Mouse (Mus musculus) liver, embryonic 11.5 days (tissue): Measurements from ENCODE around the gene Ptrhd1. TPM values are rescaled to one million over a fixed set of nuclear protein-coding genes. Genes with fewer than 3 reads are reported as not detected.

Experiments used
- ATAC-seq: fragments of 200-750 bp; cut with Nextera tagmentation; replicated peaks from 2 replicates; pipeline ENCODE4 v1.8.0; 2017; ENCODE audit warnings: moderate number of reproducible peaks, mild to moderate bottlenecking, moderate TSS enrichment, moderate library complexity; ENCODE audit not compliant: low FRiP score
- DNase-seq: peaks from one replicate; pipeline ENCODE4 v3.0.0-alpha.2; 2017; ENCODE audit warnings: low spot score
- H3K27ac ChIP-seq: fragments of 300-500 bp; sonication (generic); 2 replicates; pipeline ENCODE4 v1.5.1; 2014; ENCODE audit warnings: mild to moderate bottlenecking, low read depth, low read length, control low read depth
- H3K27me3 ChIP-seq: fragments of 300-500 bp; sonication (generic); replicated peaks from 2 replicates; pipeline ENCODE4 v1.6.1; 2014; ENCODE audit warnings: low read length, mixed read lengths; ENCODE audit not compliant: control insufficient read depth, insufficient read depth
- H3K36me3 ChIP-seq: fragments of 300-500 bp; sonication (generic); 2 replicates; pipeline ENCODE4 v1.6.1; 2014; ENCODE audit warnings: mild to moderate bottlenecking, low read length, moderate library complexity, mixed read lengths; ENCODE audit not compliant: control insufficient read depth, insufficient read depth
- H3K4me1 ChIP-seq: fragments of 300-500 bp; sonication (generic); replicated peaks from 2 replicates; pipeline ENCODE4 v1.6.1; 2014; ENCODE audit warnings: low read length, mixed read lengths; ENCODE audit not compliant: control insufficient read depth, insufficient read depth
- H3K4me2 ChIP-seq: fragments of 300-500 bp; sonication (generic); 2 replicates; pipeline ENCODE4 v1.6.1; 2014; ENCODE audit warnings: mild to moderate bottlenecking, control low read depth, moderate library complexity
- H3K4me3 ChIP-seq: fragments of 300-500 bp; sonication (generic); 2 replicates; pipeline ENCODE4 v1.5.1; 2014; ENCODE audit warnings: low read depth, low read length, control low read depth
- H3K9ac ChIP-seq: fragments of 300-500 bp; sonication (generic); 2 replicates; pipeline ENCODE4 v1.6.1; 2014; ENCODE audit warnings: low read depth, low read length, control low read depth
- H3K9me3 ChIP-seq: fragments of 300-500 bp; sonication (generic); 2 replicates; pipeline ENCODE4 v1.6.1; 2016; ENCODE audit warnings: low read length, inconsistent platforms, mixed read lengths; ENCODE audit not compliant: control insufficient read depth
- WGBS: fragments of 180-500 bp; shearing (Covaris S2); extraction: QIAGEN DNeasy Blood & Tissue Kit; methylation state at CpG from one replicate; pipeline ENCODE4 v1.1.7; 2014; 5-methylcytosine and 5-hydroxymethylcytosine counted together
- polyA plus RNA-seq: library from polyadenylated mRNA; unstranded; fragments of >200 nt; fragmentation: Nextera tagmentation; extraction: Ambion mirVana; gene quantifications from 2 replicates; pipeline ENCODE4 v1.2.1, GENCODE M21; 2014

Gene Ptrhd1
- polyA plus RNA-seq, 1 experiment from 2014 or later, result 6.0 TPM

- Histone ChIP-seq H3K4me3 (no peak overlapping the region), H3K9ac (no peak overlapping the region), H3K9me3 (no peaks in the 10 kb centered on the region), H3K27ac (no peak overlapping the region), H3K36me3 (no peaks in the 10 kb centered on the region), H3K4me1 (no peaks in the 10 kb centered on the region), H3K4me2 (no peak overlapping the region), H3K27me3 (no peaks in the 10 kb centered on the region)
- DNase-seq, result no peak
- ATAC-seq, result no peak
- 91% methylated on average over 11 of the region's 11 CpGs for WGBS
Measured at GRCm38 (mm10) chr12:4199271-4199670, 34.6 kb upstream of the Ptrhd1 start.

GRCm38 (mm10) chr12:4201454-4202200 lies 32.2 kb upstream of the Ptrhd1 start:
- 89% methylated on average over 13 of the region's 13 CpGs for WGBS
- Histone ChIP-seq H3K36me3 (no peaks in the 10 kb centered on the region), H3K9ac (no peak overlapping the region), H3K27me3 (no peaks in the 10 kb centered on the region), H3K4me2 (no peak overlapping the region), H3K4me1 (no peaks in the 10 kb centered on the region), H3K9me3 (no peaks in the 10 kb centered on the region), H3K4me3 (no peak overlapping the region), H3K27ac (no peak overlapping the region)
- ATAC-seq (no peak), DNase-seq (no peak)

GRCm38 (mm10) chr12:4202206-4202605 lies 31.6 kb upstream of the Ptrhd1 start:
- Histone ChIP-seq H3K27me3 (no peaks in the 10 kb centered on the region), H3K4me3 (no peak overlapping the region), H3K36me3 (no peaks in the 10 kb centered on the region), H3K9me3 (no peaks in the 10 kb centered on the region), H3K9ac (no peak overlapping the region), H3K27ac (no peak overlapping the region), H3K4me2 (no peak overlapping the region), H3K4me1 (no peaks in the 10 kb centered on the region)
- ATAC-seq, result no peak
- DNase-seq, result no peak
- 83% methylated on average over 4 of the region's 4 CpGs for WGBS

GRCm38 (mm10) chr12:4206106-4206505 lies 27.7 kb upstream of the Ptrhd1 start:
- DNase-seq, result no peak
- H3K9me3 ChIP-seq, result no peaks in the 10 kb centered on the region
- 90% methylated on average over 11 of the region's 11 CpGs for WGBS
- H3K27me3 ChIP-seq, result no peaks in the 10 kb centered on the region
- H3K4me2 ChIP-seq, result no peak overlapping the region
- no peak overlapping the region for H3K9ac ChIP-seq
- H3K4me1 ChIP-seq, result no peaks in the 10 kb centered on the region
- no peak overlapping the region for H3K4me3 ChIP-seq
- no peak for ATAC-seq
- H3K36me3 ChIP-seq, result peaks cover 3% of the 10 kb centered on the region; the same call in 1 of the 2 replicates
- no peak overlapping the region for H3K27ac ChIP-seq

GRCm38 (mm10) chr12:4208405-4209133 lies 25.3 kb upstream of the Ptrhd1 start:
- no peaks in the 10 kb centered on the region for H3K9me3 ChIP-seq
- H3K27ac ChIP-seq, result no peak overlapping the region
- peaks cover 9% of the 10 kb centered on the region; the same call in 1 of the 2 replicates for H3K36me3 ChIP-seq
- WGBS, result 82% methylated on average over 15 of the region's 15 CpGs
- no peak overlapping the region for H3K4me3 ChIP-seq
- no peak for ATAC-seq
- no peaks in the 10 kb centered on the region for H3K27me3 ChIP-seq
- H3K4me2 ChIP-seq, result no peak overlapping the region
- no peaks in the 10 kb centered on the region for H3K4me1 ChIP-seq
- no peak for DNase-seq
- H3K9ac ChIP-seq, result no peak overlapping the region

- no peak for DNase-seq
- peaks cover 14% of the 10 kb centered on the region; the same call in 1 of the 2 replicates for H3K36me3 ChIP-seq
Measured at GRCm38 (mm10) chr12:4209196-4209595, 24.6 kb upstream of the Ptrhd1 start.

GRCm38 (mm10) chr12:4211174-4211573 lies 22.7 kb upstream of the Ptrhd1 start:
- H3K4me1 ChIP-seq, result no peaks in the 10 kb centered on the region
- H3K27me3 ChIP-seq, result no peaks in the 10 kb centered on the region
- no peaks in the 10 kb centered on the region for H3K9me3 ChIP-seq
- H3K9ac ChIP-seq, result no peak overlapping the region
- H3K4me3 ChIP-seq, result no peak overlapping the region
- no peak overlapping the region for H3K4me2 ChIP-seq
- 83% methylated on average over 9 of the region's 9 CpGs for WGBS
- H3K36me3 ChIP-seq, result peaks cover 27% of the 10 kb centered on the region; the same call in 1 of the 2 replicates
- H3K27ac ChIP-seq, result no peak overlapping the region
- ATAC-seq, result no peak
- no peak for DNase-seq

More at GRCm38 (mm10) chr12:4209196-4209595, 24.6 kb upstream of the Ptrhd1 start:
- WGBS, result 92% methylated on average over 9 of the region's 9 CpGs
- H3K9ac ChIP-seq, result no peak overlapping the region
- H3K27me3 ChIP-seq, result no peaks in the 10 kb centered on the region
- H3K9me3 ChIP-seq, result no peaks in the 10 kb centered on the region
- no peaks in the 10 kb centered on the region for H3K4me1 ChIP-seq
- H3K4me3 ChIP-seq, result no peak overlapping the region
- H3K27ac ChIP-seq, result no peak overlapping the region
- ATAC-seq, result no peak
- H3K4me2 ChIP-seq, result no peak overlapping the region

- Histone ChIP-seq H3K9me3 (no peaks in the 10 kb centered on the region), H3K4me2 (no peak overlapping the region), H3K27ac (no peak overlapping the region), H3K9ac (no peak overlapping the region), H3K27me3 (no peaks in the 10 kb centered on the region), H3K36me3 (peaks cover 32% of the 10 kb centered on the region; the same call in 1 of the 2 replicates), H3K4me3 (no peak overlapping the region), H3K4me1 (no peaks in the 10 kb centered on the region)
- DNase-seq (no peak), ATAC-seq (no peak)
- WGBS, result 75% methylated on average over 8 of the region's 8 CpGs
Measured at GRCm38 (mm10) chr12:4212908-4213307, 20.9 kb upstream of the Ptrhd1 start.
